Mouse (Mus musculus): ENCODE results near the gene Thsd4. TPM values are rescaled to one million over a fixed set of nuclear protein-coding genes. Genes with fewer than 3 reads are reported as not detected.

Gene Thsd4
- polyA plus RNA-seq, 1 experiment from 2014 or later, result 19.9 TPM

- peaks cover 39% of the 10 kb centered on the region for H3K4me1 ChIP-seq (replicated peaks; ENCODE audit: insufficient read depth, low read length)
- H3K27ac ChIP-seq, result no peak overlapping the region
These were observed 703 bp downstream of the Thsd4 start for GRCm38 (mm10) chr9:60521143-60521542.

DNA sequence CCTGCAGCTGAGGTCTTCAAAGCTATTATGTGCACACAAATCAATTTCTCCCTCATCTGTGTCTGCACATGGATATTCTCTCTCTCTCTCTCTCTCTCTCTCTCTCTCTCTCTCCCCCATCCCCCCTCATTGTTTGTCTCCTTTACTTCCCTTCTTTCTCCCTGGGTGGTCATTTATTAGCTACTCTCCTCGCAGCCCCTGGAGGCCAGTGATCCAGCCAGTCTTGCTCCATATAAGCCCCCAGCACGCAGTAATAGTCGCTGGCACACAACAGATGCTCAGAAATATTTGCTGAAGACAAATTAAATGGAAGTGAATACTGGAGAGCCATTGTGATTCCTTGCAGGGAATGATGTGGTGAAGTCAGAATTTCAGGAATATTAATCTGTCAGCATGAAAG, 2.2 kb downstream of the Thsd4 start:
- no peak for ATAC-seq (replicated peaks; ENCODE audit: low FRiP score, low read depth)
- H3K9me3 ChIP-seq (replicated peaks; ENCODE audit: low read length), result no peaks in the 10 kb centered on the region
- no peaks in the 10 kb centered on the region for H3K27me3 ChIP-seq (ENCODE audit: insufficient read depth, low read length)
- TF ChIP-seq CTCF (IDR thresholded peaks at IDR 0.05; ENCODE audit: low read depth), result no peak
- no peak for DNase-seq (ENCODE audit: low spot score)
- no peak overlapping the region for H3K9ac ChIP-seq (ENCODE audit: low read depth, low read length)
- no peaks in the 10 kb centered on the region for H3K36me3 ChIP-seq (ENCODE audit: insufficient read depth, low read length)
- peak overlapping the region; percentile 64 for H3K4me2 ChIP-seq (ENCODE audit: low read length)
- H3K4me3 ChIP-seq (replicated peaks; ENCODE audit: low read depth, low read length), result peak overlapping the region; percentile 9; the same call in 1 of the 2 replicates
- no peak overlapping the region for H3K27ac ChIP-seq
- 30% methylated on average over 3 of the region's 3 CpGs for WGBS
- peaks cover 39% of the 10 kb centered on the region for H3K4me1 ChIP-seq (replicated peaks; ENCODE audit: insufficient read depth, low read length)

More at GRCm38 (mm10) chr9:60521143-60521542, 703 bp downstream of the Thsd4 start:
- 33% methylated on average over 5 of the region's 5 CpGs for WGBS
- Histone ChIP-seq H3K9me3 (replicated peaks; ENCODE audit: low read length) (no peaks in the 10 kb centered on the region), H3K27me3 (ENCODE audit: insufficient read depth, low read length) (no peaks in the 10 kb centered on the region), H3K4me2 (ENCODE audit: low read length) (peak overlapping the region; percentile 64), H3K36me3 (ENCODE audit: insufficient read depth, low read length) (no peaks in the 10 kb centered on the region), H3K9ac (ENCODE audit: low read depth, low read length) (peak overlapping the region; percentile 72; the same call in 1 of the 2 replicates), H3K4me3 (replicated peaks; ENCODE audit: low read depth, low read length) (peak overlapping the region; percentile 52)
- ATAC-seq (replicated peaks; ENCODE audit: low FRiP score, low read depth) (no peak), DNase-seq (ENCODE audit: low spot score) (no peak)
- no peak for TF ChIP-seq CTCF (IDR thresholded peaks at IDR 0.05; ENCODE audit: low read depth)

GRCm38 (mm10) chr9:60518216-60518615, 3.6 kb downstream of the Thsd4 start:
- Histone ChIP-seq H3K27ac (no peak overlapping the region), H3K9me3 (replicated peaks; ENCODE audit: low read length) (no peaks in the 10 kb centered on the region), H3K36me3 (ENCODE audit: insufficient read depth, low read length) (no peaks in the 10 kb centered on the region), H3K4me1 (replicated peaks; ENCODE audit: insufficient read depth, low read length) (peaks cover 39% of the 10 kb centered on the region), H3K9ac (ENCODE audit: low read depth, low read length) (no peak overlapping the region), H3K4me3 (replicated peaks; ENCODE audit: low read depth, low read length) (no peak overlapping the region), H3K4me2 (ENCODE audit: low read length) (no peak overlapping the region), H3K27me3 (ENCODE audit: insufficient read depth, low read length) (no peaks in the 10 kb centered on the region)
- ATAC-seq (replicated peaks; ENCODE audit: low FRiP score, low read depth), result no peak
- TF ChIP-seq CTCF (IDR thresholded peaks at IDR 0.05; ENCODE audit: low read depth), result no peak
- DNase-seq (ENCODE audit: low spot score), result no peak
- WGBS, result 20% methylated on average over 3 of the region's 3 CpGs

DNA sequence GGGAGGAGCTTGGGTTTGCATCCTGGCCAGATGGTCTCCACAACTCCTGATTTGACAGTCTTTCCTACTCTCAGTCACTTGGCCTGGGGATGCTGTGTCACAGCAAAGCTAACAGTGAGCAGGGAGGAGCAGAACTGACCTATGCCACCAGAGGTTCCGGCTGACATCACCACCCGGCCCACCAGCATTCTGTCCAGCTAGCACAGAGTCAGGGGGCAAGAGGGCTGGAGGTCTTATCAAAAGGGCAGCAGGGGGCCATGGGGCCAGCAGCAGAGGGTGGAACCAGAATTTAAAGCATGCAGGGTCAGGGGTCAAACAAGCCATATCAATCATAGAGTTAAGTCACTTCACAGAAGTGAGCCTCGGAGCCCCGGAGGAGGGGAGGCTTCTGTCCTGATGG, 4.7 kb downstream of the Thsd4 start:
- H3K36me3 ChIP-seq (ENCODE audit: insufficient read depth, low read length), result no peaks in the 10 kb centered on the region
- no peak overlapping the region for H3K27ac ChIP-seq
- TF ChIP-seq CTCF (IDR thresholded peaks at IDR 0.05; ENCODE audit: low read depth), result no peak
- H3K9me3 ChIP-seq (replicated peaks; ENCODE audit: low read length), result no peaks in the 10 kb centered on the region
- peaks cover 41% of the 10 kb centered on the region for H3K4me1 ChIP-seq (replicated peaks; ENCODE audit: insufficient read depth, low read length)
- no peaks in the 10 kb centered on the region for H3K27me3 ChIP-seq (ENCODE audit: insufficient read depth, low read length)
- DNase-seq (ENCODE audit: low spot score), result peak; percentile 65
- no peak overlapping the region for H3K9ac ChIP-seq (ENCODE audit: low read depth, low read length)
- no peak overlapping the region for H3K4me2 ChIP-seq (ENCODE audit: low read length)
- no peak for ATAC-seq (replicated peaks; ENCODE audit: low FRiP score, low read depth)
- 25% methylated on average over 4 of the region's 4 CpGs for WGBS
- no peak overlapping the region for H3K4me3 ChIP-seq (replicated peaks; ENCODE audit: low read depth, low read length)

GRCm38 (mm10) chr9:60516379-60516778, 5.5 kb downstream of the Thsd4 start:
- Histone ChIP-seq H3K36me3 (ENCODE audit: insufficient read depth, low read length) (no peaks in the 10 kb centered on the region), H3K4me1 (replicated peaks; ENCODE audit: insufficient read depth, low read length) (peaks cover 37% of the 10 kb centered on the region), H3K4me2 (ENCODE audit: low read length) (no peak overlapping the region), H3K9me3 (replicated peaks; ENCODE audit: low read length) (no peaks in the 10 kb centered on the region), H3K27ac (no peak overlapping the region), H3K27me3 (ENCODE audit: insufficient read depth, low read length) (no peaks in the 10 kb centered on the region), H3K9ac (ENCODE audit: low read depth, low read length) (no peak overlapping the region), H3K4me3 (replicated peaks; ENCODE audit: low read depth, low read length) (no peak overlapping the region)
- no peak for DNase-seq (ENCODE audit: low spot score)
- TF ChIP-seq CTCF (IDR thresholded peaks at IDR 0.05; ENCODE audit: low read depth), result no peak
- WGBS, result 89% methylated on average over 4 of the region's 4 CpGs
- no peak for ATAC-seq (replicated peaks; ENCODE audit: low FRiP score, low read depth)

GRCm38 (mm10) chr9:60513329-60513788, 8.5 kb downstream of the Thsd4 start:
- DNase-seq (ENCODE audit: low spot score) (peak; percentile 33), ATAC-seq (replicated peaks; ENCODE audit: low FRiP score, low read depth) (0 out of 2 replicates have a peak, but pooled peaks have one; percentile 31)
- no peak overlapping the region for H3K9ac ChIP-seq (ENCODE audit: low read depth, low read length)
- peaks cover 24% of the 10 kb centered on the region for H3K4me1 ChIP-seq (replicated peaks; ENCODE audit: insufficient read depth, low read length)
- H3K36me3 ChIP-seq (ENCODE audit: insufficient read depth, low read length), result no peaks in the 10 kb centered on the region
- H3K27ac ChIP-seq, result no peak overlapping the region
- TF ChIP-seq CTCF (IDR thresholded peaks at IDR 0.05; ENCODE audit: low read depth), result no peak
- H3K27me3 ChIP-seq (ENCODE audit: insufficient read depth, low read length), result no peaks in the 10 kb centered on the region
- H3K4me2 ChIP-seq (ENCODE audit: low read length), result no peak overlapping the region
- no peaks in the 10 kb centered on the region for H3K9me3 ChIP-seq (replicated peaks; ENCODE audit: low read length)
- no peak overlapping the region for H3K4me3 ChIP-seq (replicated peaks; ENCODE audit: low read depth, low read length)
- WGBS, result 19% methylated on average over 11 of the region's 11 CpGs

DNA sequence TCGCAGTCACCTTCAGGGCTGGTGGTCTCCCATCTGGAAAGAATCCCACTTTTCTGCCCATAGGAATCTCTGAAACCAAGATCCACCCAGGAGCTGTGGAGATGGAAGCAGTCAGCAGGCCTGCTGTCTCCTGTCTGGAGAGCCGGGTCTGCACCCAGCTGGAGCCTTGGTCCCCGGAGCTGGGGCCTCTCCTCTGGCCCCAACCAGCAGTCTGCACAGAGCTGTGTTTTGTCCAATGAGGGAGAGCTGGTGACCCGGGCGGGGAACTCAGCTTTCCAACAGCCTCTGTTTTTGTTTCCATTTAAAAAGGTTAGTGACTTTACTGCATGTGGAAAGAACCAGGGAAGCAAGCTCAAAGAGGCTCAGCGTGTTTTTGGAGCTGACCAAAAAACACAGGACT, 11.0 kb downstream of the Thsd4 start:
- Histone ChIP-seq H3K27ac (peak overlapping the region; percentile 8; the same call in 1 of the 2 replicates), H3K9me3 (replicated peaks; ENCODE audit: low read length) (no peaks in the 10 kb centered on the region), H3K4me1 (replicated peaks; ENCODE audit: insufficient read depth, low read length) (peaks cover 8% of the 10 kb centered on the region), H3K27me3 (ENCODE audit: insufficient read depth, low read length) (no peaks in the 10 kb centered on the region), H3K4me3 (replicated peaks; ENCODE audit: low read depth, low read length) (no peak overlapping the region), H3K9ac (ENCODE audit: low read depth, low read length) (no peak overlapping the region), H3K4me2 (ENCODE audit: low read length) (no peak overlapping the region), H3K36me3 (ENCODE audit: insufficient read depth, low read length) (no peaks in the 10 kb centered on the region)
- WGBS, result 40% methylated on average over 6 of the region's 6 CpGs
- TF ChIP-seq CTCF (IDR thresholded peaks at IDR 0.05; ENCODE audit: low read depth), result no peak
- no peak for ATAC-seq (replicated peaks; ENCODE audit: low FRiP score, low read depth)
- DNase-seq (ENCODE audit: low spot score), result peak; percentile 72

Measured in kidney, postnatal 0 days (tissue).